ENCODE assay signal across 8 mouse cellular contexts in the genomic region with DNA sequence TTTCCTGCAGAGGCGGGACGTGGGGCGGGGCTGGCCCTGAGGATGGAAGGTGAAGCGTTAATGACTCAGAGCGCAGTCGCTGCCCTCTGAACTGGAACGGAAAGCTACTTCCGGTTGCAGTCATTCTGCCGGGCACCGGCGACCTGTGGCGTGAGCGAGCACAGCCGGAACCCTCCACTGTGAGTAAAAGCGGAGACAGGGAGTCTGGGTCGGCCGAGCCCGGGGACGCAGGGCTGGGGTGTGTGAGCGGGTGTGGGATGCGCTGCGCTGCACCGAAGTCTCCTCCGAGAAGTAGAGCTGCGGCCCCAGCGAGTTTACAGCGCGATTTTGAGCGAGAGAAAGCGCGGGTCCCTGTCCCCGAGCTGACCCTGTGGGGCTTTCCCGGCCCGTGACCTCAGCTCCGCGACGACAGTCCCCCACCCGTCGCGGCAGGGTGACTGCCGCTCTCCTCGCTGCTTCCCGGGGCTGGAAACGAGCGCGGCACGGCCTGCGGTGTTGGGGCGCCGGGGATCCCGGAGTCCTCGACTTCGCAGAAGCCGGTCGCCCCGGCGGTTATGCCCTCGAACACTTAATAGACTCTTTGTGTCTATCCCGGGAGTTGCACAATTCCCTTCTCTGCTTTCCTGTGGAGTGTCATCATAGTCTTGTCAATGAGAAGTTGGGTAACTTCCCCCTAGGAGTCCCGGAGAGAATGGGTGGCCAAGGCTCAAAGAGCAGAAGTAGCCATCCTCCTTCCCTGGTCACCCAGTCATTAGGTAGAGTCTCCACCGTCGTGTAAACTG. TPM values are rescaled to one million over a fixed set of nuclear protein-coding genes. Genes with fewer than 3 reads are reported as not detected.
DNase-seq lines count a peak whose midpoint lies in the region; ATAC-seq lines count a peak whose summit lies in the region.

No protein-coding gene starts in this region.

- no peaks in the 10 kb centered on the region for H3K9me3 ChIP-seq in hindbrain, embryonic 14.5 days (ENCODE audit: control insufficient read depth, low read length)

- H3K27me3 ChIP-seq in hindbrain, embryonic 14.5 days (ENCODE audit: control insufficient read depth, insufficient read depth, low read length): no peaks in the 10 kb centered on the region

- DNase-seq in NIH3T3 (ENCODE audit: low read depth): peak; percentile 96
- peak; percentile 95 to 97 for DNase-seq in cerebellum, postnatal 10 days
- DNase-seq in frontal cortex, postnatal 14 days (ENCODE audit: low spot score in 2 of 2): peak; percentile 79 to 83
- DNase-seq in hindbrain, embryonic 14.5 days (ENCODE audit: low spot score): peak; percentile 80
- peak; percentile 82 to 84 for DNase-seq in layer of hippocampus, postnatal 36 days
- peak; percentile 97 for DNase-seq in lung, postnatal 36 days
- DNase-seq in retina, postnatal 1 day: peak; percentile 94
- DNase-seq in urinary bladder, adult 18-20 months (ENCODE audit: low spot score in 2 of 2): peak; percentile 91 to 95

- H3K4me1 ChIP-seq in hindbrain, embryonic 14.5 days (replicated peaks; ENCODE audit: control insufficient read depth, insufficient read depth, low read length): 0 out of 2 replicates have a peak, but pooled peaks cover 9% of the 10 kb centered on the region

- H3K4me2 ChIP-seq in hindbrain, embryonic 14.5 days (replicated peaks): peak overlapping the region; percentile 83

- peak overlapping the region; percentile 78 for H3K9ac ChIP-seq in hindbrain, embryonic 14.5 days

- H3K36me3 ChIP-seq in hindbrain, embryonic 14.5 days (replicated peaks; ENCODE audit: control insufficient read depth, insufficient read depth): no peaks in the 10 kb centered on the region

- WGBS in hindbrain, embryonic 14.5 days: under 1% methylated on average over 62 of the region's 62 CpGs

- H3K27ac ChIP-seq in hindbrain, embryonic 14.5 days: peak overlapping the region; percentile 75

- peak overlapping the region; percentile 85 for H3K4me3 ChIP-seq in hindbrain, embryonic 14.5 days (replicated peaks; ENCODE audit: low read length)

- peak; percentile 96 for ATAC-seq in hindbrain, embryonic 14.5 days (ENCODE audit: low FRiP score)

RNA-seq across cellular contexts. Expression of gene Tank, which starts 14.8 kb away (rescaled TPM):
- 28.4 and 31.4 TPM in 2 replicates for polyA plus RNA-seq in hindbrain, embryonic 14.5 days (2014; fragmentation: Nextera tagmentation; extraction: Ambion mirVana)
- 10 to 100 TPM; 27.9 to 31.2 TPM for total RNA-seq in layer of hippocampus, postnatal 36 days (2021)

Comparison
In these comparisons a context has a peak if more than half of its experiments do, and no peak if none do; other contexts are left out.
1. Peak in every context shown above with its lines: DNase-seq, ATAC-seq, H3K4me3 ChIP-seq and H3K27ac ChIP-seq.